Mouse (Mus musculus) right cerebral cortex, postnatal 10 days (tissue): ENCODE data around the gene Sash3.
"Not testable (repeated sequence)": the region's sequence is repeated elsewhere in the genome, so short reads cannot be mapped to it uniquely, and the experiment has no call there.

Experiments used
- DNase-seq, 2 experiments: peaks; one replicate each; pipeline ENCODE4 v3.0.0; 2021; ENCODE audit warnings: low spot score in 2 of 2

Sash3 gene

DNA sequence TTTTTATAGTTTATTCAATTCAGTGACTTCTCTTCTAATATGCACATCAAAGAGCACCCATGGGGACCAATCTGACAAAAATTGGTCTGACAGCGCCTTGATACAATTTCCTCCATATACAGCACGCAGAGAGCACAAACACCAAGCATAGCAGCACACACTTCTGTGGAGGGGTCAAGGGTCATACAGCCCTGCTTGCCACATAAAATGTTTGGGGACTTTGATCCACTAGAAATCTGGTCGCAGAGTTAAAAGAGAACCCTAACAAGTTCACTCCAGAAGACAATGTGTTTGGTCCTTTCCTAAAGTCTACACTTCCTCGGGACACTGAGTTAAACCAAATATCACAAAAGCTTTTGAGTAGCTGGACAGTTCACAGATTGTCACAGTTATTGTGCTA, 56.8 kb downstream of the Sash3 start:
- no peak for DNase-seq

DNA sequence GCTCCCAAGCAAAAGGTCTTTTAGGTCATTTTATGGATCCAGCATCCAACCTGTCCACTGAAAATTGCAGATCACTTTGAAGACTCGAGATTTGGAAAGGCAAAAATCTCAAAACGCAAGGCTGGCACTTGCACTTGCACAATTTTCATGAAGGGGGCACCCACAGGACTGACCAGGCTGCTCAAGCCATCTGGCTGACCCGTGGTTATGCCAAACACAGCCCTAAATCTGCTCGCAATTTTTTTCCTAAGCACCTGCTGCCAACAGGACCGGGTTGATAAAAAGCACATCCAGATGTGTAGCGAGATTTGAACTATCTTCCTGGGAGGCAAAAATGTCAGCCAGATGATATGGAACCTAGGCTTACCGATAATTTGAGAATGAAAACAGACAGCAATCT, 57.5 kb downstream of the Sash3 start:
- no peak for DNase-seq

DNA sequence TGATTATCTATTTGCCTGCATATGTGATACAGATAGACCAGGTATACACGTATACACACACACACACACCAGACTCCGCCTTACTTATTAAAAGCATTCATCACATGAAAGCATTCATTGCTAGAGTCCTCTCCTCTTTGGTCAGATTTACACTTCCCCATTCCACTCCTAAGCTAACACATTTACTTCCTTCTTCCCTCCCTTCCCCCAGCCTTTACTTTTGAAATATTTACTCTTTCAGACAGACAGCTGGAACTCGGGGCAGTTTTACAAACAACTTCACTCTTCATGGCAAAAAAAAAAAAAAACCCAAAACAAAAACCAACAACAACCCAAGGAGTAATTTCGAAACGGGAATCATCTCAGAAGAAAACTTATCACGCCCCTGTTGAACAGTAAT, 58.2 kb downstream of the Sash3 start:
- DNase-seq, result no peak

DNA sequence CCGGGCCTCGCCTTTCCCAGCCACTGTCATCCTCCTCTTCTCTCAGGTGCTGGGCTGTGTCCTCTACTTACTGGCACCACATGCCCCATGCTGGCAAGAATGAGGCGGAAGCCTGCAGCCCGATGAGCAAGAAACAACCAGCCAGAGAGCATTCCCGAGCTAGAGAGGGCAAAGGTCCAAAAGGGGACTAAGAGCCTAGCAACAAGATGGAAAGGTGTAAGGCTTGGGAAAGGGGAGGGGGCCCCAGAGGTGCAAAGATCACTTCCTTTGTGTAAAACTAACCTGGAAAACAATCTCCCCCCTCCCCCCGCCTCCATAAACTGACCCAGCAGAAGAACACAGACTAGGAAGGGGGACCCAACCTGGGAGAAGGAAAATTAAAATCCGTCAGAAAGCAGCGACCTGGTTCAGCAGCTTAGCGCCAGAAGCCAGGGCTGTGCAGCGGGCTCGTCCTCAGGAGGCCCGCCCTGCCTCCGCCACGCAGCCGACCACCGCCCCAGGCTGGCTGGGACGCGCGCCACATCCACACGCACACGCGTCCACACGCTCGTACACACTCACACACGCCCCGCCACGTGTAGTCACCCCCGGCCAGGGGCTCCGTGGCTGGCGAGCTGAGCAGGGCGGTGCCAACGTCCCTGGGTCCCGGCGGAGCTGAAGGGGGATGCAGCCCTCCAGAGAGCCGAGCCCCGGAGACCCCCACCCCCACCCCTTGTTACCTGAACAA, 61.7 kb downstream of the Sash3 start:
- peak; percentile 50 to 56 for DNase-seq

DNA sequence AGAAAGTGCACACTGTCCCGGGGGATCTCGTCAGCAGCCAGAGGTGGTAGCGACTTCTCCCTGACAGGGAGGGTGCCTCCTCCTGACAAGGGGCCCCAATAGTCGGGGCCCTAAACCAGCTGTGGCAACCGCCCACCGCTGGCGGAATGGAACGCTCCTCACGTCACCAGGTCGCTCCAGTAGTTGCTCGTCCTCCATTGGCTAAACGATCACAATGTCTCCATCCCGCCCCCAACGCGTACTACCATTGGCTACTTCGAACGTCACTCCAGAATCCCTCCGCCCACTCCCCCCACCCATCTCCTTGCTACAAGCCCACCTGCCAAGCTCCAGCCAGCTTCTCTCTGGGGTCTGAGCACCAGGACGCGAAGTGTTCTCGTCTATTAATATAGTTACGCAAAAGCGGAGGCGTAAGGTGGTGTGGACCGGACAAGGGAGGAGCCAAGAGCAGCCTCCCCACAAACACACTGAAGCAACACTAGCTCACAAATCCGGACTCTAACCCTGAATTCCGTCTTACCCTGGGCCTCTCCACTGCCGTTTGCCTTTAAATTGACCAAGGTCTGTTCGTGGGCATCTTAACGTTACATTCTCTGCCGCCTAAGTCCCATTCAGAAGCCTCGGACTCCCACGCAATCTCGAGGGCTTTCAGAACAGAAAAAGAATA, 62.4 kb downstream of the Sash3 start, which contains the start of gene Zdhhc9:
TSS of gene Zdhhc9 (minus strand) at position 360 of the 667 bp plus-strand sequence.
- peak; percentile 93 for DNase-seq

DNA sequence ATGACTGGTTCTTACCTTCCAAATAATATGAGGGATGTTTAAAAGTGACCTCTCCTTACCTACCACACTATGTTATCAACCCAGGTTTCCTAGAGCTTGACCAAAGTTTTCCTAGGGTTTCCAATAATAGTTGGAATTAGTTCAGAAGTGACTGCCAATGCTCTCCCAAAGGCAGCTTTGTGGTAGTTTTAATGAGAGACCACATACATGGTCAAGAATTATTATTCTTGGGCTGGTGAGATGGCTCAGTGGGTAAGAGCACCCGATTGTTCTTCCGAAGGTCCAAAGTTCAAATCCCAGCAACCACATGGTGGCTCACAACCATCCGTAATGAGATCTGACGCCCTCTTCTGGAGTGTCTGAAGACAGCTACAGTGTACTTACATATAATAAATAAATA, 63.5 kb downstream of the Sash3 start:
- DNase-seq, result not testable (repeated sequence)
